Mouse (Mus musculus) lung, postnatal 0 days (tissue): Measurements from ENCODE around the gene Nod1.

Experiments used
- CTCF ChIP-seq: IDR thresholded peaks from 2 replicates; pipeline ENCODE4 v1.5.1; 2016; ENCODE audit warnings: antibody characterized with exemption, mild to moderate bottlenecking
- EP300 ChIP-seq: IDR thresholded peaks from 2 replicates; pipeline ENCODE4 v1.6.1; 2016; ENCODE audit warnings: antibody characterized with exemption, mild to moderate bottlenecking, control low read depth

- TF ChIP-seq CTCF (no peak), EP300 (no peak)
Measured at GRCm38 (mm10) chr6:54906053-54907040, 66.1 kb downstream of the Nod1 start.
